Mouse (Mus musculus) forebrain, embryonic 10.5 days (tissue): ENCODE data around the gene Hmcn1. TPM values are rescaled to one million over a fixed set of nuclear protein-coding genes. Genes with fewer than 3 reads are reported as not detected.

Source experiments
- DNase-seq: peaks from one replicate; pipeline ENCODE4 v3.0.0-alpha.2; 2017; ENCODE audit warnings: low spot score; ENCODE audit errors: extremely low spot score
- H3K27ac ChIP-seq: fragments of 300-500 bp; sonication (generic); 2 replicates; pipeline ENCODE4 v1.5.1; 2016; ENCODE audit warnings: mild to moderate bottlenecking
- H3K27me3 ChIP-seq: fragments of 300-500 bp; sonication (generic); 2 replicates; pipeline ENCODE4 v1.6.1; 2016; ENCODE audit warnings: mild to moderate bottlenecking; ENCODE audit not compliant: poor library complexity, severe bottlenecking
- H3K36me3 ChIP-seq: fragments of 300-500 bp; sonication (generic); replicated peaks from 2 replicates; pipeline ENCODE4 v1.6.1; 2016; ENCODE audit warnings: mild to moderate bottlenecking, moderate library complexity
- H3K4me1 ChIP-seq: fragments of 300-500 bp; sonication (generic); 2 replicates; pipeline ENCODE4 v1.6.1; 2016
- H3K4me3 ChIP-seq: fragments of 300-500 bp; sonication (generic); 2 replicates; pipeline ENCODE4 v1.5.1; 2016; ENCODE audit warnings: mild to moderate bottlenecking, moderate library complexity
- H3K9me3 ChIP-seq: fragments of 300-500 bp; sonication (generic); 2 replicates; pipeline ENCODE4 v1.6.1; 2016; ENCODE audit warnings: mild to moderate bottlenecking, moderate library complexity
- WGBS: fragments of 180-500 bp; shearing (Covaris S2); methylation state at CpG from one replicate; pipeline ENCODE4 v1.1.7; 2016; 5-methylcytosine and 5-hydroxymethylcytosine counted together
- polyA plus RNA-seq: library from polyadenylated mRNA; unstranded; fragments of >200 nt; fragmentation: Nextera tagmentation; extraction: Ambion mirVana; gene quantifications from 2 replicates; pipeline ENCODE4 v1.2.1, GENCODE M21; 2016

Hmcn1 gene
- polyA plus RNA-seq, 1 experiment from 2014 or later, result 9.1 TPM

DNA sequence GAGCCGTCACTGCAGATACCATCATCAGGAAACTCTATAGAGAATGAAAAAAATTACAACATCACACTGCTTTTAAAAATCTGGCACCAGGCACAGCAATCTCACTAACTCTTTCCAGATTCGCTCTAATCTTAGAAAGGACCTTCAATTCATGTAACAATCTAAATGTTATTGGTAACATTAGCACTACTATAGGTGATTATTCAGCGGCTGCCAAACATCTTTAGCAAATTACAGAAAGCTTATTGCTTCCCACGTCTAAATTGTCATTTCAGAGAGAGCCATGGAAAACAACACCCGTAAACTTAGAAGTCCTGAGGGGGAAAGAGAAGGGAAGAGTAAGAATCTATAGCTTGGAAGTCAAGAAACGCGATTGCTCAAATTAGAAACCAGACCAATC, 163.4 kb downstream of the Hmcn1 start:
- Histone ChIP-seq H3K27ac (no peak overlapping the region), H3K4me3 (no peak overlapping the region), H3K36me3 (no peaks in the 10 kb centered on the region), H3K4me1 (no peaks in the 10 kb centered on the region), H3K27me3 (no peaks in the 10 kb centered on the region), H3K9me3 (no peaks in the 10 kb centered on the region)
- DNase-seq, result no peak
- 71% methylated on average over 7 of the region's 7 CpGs for WGBS

- H3K9me3 ChIP-seq, result no peaks in the 10 kb centered on the region
- 83% methylated on average over 5 of the region's 5 CpGs for WGBS
- H3K4me1 ChIP-seq, result no peaks in the 10 kb centered on the region
- DNase-seq, result no peak
- no peaks in the 10 kb centered on the region for H3K36me3 ChIP-seq
- no peaks in the 10 kb centered on the region for H3K27me3 ChIP-seq
- no peak overlapping the region for H3K4me3 ChIP-seq
- no peak overlapping the region for H3K27ac ChIP-seq
Observed at GRCm38 (mm10) chr1:150827169-150827568, 166.1 kb downstream of the Hmcn1 start.

DNA sequence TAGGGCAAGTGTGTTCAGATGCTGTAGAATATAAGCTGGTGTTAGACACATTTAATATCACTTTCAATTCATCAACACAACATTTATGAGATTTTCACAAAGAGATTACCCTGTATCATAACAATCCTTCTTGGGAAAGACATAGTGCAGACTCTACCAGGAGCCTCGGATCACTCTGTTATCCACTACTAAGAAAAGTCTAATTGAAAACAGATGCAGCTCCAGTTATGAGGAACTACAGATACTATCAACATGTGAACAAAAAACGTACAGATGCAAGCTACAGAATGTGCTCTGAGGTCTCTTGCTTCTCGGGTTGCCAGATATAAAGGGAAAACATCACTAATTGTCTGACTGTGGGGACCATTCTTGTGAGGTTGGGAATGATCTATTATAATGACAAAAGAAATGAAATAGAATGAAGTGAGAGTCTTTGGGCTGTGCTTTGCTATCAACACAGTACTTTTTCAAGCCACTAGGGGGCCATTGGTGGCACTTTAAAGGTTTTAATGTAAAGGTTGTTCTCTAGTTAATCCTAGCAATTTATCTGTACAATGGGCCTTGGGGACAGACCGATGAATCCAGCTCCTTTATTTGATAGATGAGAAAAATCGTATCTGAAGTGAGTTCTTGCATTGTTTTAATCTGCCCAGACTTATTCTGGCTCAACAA, 168.8 kb downstream of the Hmcn1 start:
- WGBS, result 67% methylated on average over 5 of the region's 5 CpGs
- Histone ChIP-seq H3K4me1 (no peaks in the 10 kb centered on the region), H3K4me3 (no peak overlapping the region), H3K27ac (no peak overlapping the region), H3K9me3 (no peaks in the 10 kb centered on the region), H3K27me3 (no peaks in the 10 kb centered on the region), H3K36me3 (no peaks in the 10 kb centered on the region)
- no peak for DNase-seq

DNA sequence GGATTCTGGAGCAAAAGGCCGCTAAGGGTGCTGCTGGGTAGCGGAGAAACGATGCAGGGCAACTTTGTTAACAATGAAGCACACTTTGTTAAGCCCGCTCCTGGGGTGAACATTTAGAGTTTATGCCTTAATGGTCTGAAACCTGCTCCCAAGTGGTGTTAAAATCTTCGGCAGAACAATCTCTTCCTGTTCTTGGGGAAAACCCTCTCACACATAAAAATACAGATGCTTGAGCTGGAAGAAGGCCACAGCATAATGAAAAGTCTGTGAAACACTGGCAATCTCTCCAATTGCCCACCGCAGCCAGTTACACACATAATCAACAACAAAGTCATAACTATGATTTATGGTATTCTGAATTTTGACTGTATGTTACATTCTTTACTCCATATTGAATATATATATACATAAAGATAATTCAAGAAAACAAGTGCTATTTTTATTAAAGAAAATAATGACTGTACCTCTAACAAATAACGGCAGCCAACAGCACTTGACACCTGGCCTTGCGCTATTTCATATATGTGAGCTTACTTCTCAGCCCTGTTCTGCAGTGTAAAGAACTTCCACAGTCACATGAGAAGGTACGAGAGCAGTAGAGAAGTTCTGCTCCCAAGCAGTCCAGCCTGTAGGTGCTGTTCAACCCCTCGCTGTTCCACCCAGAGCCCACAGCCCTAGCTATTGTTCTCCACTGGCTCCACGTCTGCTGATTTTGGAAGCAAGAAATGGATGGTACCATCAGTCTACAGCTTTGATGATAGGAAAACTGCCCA, 177.0 kb downstream of the Hmcn1 start:
- no peaks in the 10 kb centered on the region for H3K36me3 ChIP-seq
- no peak overlapping the region for H3K27ac ChIP-seq
- H3K27me3 ChIP-seq, result no peaks in the 10 kb centered on the region
- H3K4me3 ChIP-seq, result no peak overlapping the region
- no peaks in the 10 kb centered on the region for H3K9me3 ChIP-seq
- DNase-seq, result no peak
- WGBS, result 91% methylated on average over 11 of the region's 11 CpGs
- no peaks in the 10 kb centered on the region for H3K4me1 ChIP-seq

DNA sequence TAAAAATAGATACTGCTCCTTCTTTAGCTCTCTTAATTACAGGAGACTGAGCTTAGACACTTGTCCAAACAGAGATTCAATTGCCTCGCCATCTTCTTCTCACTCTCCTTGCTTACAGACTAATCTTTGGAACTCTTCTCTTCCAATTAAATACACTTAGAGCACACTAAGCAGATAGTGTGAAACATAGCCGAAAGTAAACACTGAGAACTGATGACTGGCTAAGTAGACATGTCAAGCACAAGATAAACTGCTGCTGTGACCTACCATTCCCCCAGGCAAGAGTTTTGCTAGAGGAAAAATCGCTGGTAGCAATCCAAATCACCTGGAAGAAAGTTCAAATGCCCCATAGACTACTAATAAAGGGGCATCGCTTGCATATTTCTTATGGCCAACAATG, 178.3 kb downstream of the Hmcn1 start:
- H3K4me1 ChIP-seq, result no peaks in the 10 kb centered on the region
- no peaks in the 10 kb centered on the region for H3K27me3 ChIP-seq
- DNase-seq, result no peak
- no peak overlapping the region for H3K4me3 ChIP-seq
- H3K36me3 ChIP-seq, result no peaks in the 10 kb centered on the region
- no peaks in the 10 kb centered on the region for H3K9me3 ChIP-seq
- H3K27ac ChIP-seq, result no peak overlapping the region
- 90% methylated on average over 4 of the region's 4 CpGs for WGBS

- no peak overlapping the region for H3K4me3 ChIP-seq
- no peaks in the 10 kb centered on the region for H3K9me3 ChIP-seq
- H3K27me3 ChIP-seq, result no peaks in the 10 kb centered on the region
- H3K4me1 ChIP-seq, result no peaks in the 10 kb centered on the region
- no peaks in the 10 kb centered on the region for H3K36me3 ChIP-seq
- DNase-seq, result no peak
- H3K27ac ChIP-seq, result no peak overlapping the region
Observed at GRCm38 (mm10) chr1:150813381-150813780, 179.9 kb downstream of the Hmcn1 start.

DNA sequence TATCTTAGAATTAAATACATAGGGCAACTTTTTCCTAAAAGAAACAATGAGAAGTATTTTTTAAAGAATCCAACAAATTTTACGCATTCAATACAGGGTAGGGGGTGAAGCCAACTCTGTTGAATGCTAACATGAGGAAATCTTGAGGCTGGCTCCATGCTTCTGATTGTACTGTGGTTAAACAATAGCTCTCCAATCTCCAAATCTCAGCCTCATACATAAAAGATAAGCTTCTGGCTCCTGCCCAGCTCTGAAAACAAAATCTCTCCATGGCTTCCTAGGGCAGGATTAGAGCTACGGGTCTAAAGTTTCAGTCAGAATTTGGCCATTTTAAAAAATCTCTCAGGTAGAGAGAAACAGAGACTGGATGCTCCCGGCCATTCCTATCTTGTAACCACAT, 186.4 kb downstream of the Hmcn1 start:
- no peaks in the 10 kb centered on the region for H3K4me1 ChIP-seq
- H3K4me3 ChIP-seq, result no peak overlapping the region
- H3K9me3 ChIP-seq, result no peaks in the 10 kb centered on the region
- no peaks in the 10 kb centered on the region for H3K36me3 ChIP-seq
- no peaks in the 10 kb centered on the region for H3K27me3 ChIP-seq
- no peak overlapping the region for H3K27ac ChIP-seq
- no peak for DNase-seq
- WGBS, result 79% methylated on average over 3 of the region's 3 CpGs

DNA sequence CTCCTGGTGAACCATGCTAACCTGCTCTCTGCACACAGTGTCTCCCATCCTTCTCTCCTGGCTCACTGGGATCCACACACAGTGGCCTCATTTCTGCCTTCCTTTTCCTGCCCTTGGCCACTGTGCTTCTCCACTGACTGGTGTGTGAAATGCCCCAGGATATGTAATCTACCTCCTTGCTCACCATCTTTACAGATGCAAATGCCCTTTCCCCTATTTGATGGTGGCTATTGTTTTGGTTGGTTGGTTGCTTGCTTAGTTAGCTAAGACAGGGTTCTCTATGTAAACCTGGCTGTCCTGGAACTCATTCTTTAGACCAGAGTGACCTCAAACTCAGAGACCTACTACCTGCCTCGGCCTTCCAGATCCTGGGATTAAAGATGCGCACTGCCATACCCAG, 187.8 kb downstream of the Hmcn1 start:
- Histone ChIP-seq H3K9me3 (no peaks in the 10 kb centered on the region), H3K4me3 (no peak overlapping the region), H3K27ac (no peak overlapping the region), H3K36me3 (no peaks in the 10 kb centered on the region), H3K4me1 (no peaks in the 10 kb centered on the region), H3K27me3 (no peaks in the 10 kb centered on the region)
- DNase-seq, result no peak
- 92% methylated on average over 2 of the region's 2 CpGs for WGBS

GRCm38 (mm10) chr1:150804235-150805099, 188.8 kb downstream of the Hmcn1 start:
- H3K9me3 ChIP-seq, result no peaks in the 10 kb centered on the region
- no peak overlapping the region for H3K27ac ChIP-seq
- no peak overlapping the region for H3K4me3 ChIP-seq
- no peaks in the 10 kb centered on the region for H3K36me3 ChIP-seq
- WGBS, result 92% methylated on average over 9 of the region's 9 CpGs
- no peak for DNase-seq
- H3K27me3 ChIP-seq, result no peaks in the 10 kb centered on the region
- no peaks in the 10 kb centered on the region for H3K4me1 ChIP-seq

DNA sequence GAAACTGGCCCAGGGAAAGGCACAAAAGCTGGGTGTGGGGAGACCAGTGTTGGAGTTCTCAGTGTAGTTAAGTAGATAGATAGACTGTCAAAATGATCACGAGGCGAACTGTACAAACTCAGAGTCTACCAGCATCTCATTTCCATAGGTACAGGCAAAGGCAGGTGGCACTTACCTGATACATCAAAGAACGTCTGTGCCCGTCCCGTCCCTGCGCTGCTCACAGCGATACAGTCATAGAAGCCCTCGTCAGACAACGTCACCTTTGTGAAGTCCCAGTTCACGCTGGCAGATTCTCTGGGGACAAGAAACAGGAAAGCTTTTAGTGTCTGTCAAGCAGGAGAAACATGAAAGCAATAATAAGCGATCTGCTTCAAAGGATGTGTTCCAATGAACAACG, 190.6 kb downstream of the Hmcn1 start:
- peaks cover 6% of the 10 kb centered on the region; the same call in 1 of the 2 replicates for H3K36me3 ChIP-seq
- H3K9me3 ChIP-seq, result no peaks in the 10 kb centered on the region
- no peak overlapping the region for H3K27ac ChIP-seq
- H3K4me1 ChIP-seq, result no peaks in the 10 kb centered on the region
- DNase-seq, result no peak
- no peak overlapping the region for H3K4me3 ChIP-seq
- H3K27me3 ChIP-seq, result no peaks in the 10 kb centered on the region
- 92% methylated on average over 12 of the region's 12 CpGs for WGBS

- no peaks in the 10 kb centered on the region for H3K27me3 ChIP-seq
- H3K9me3 ChIP-seq, result peaks cover 4% of the 10 kb centered on the region; the same call in 1 of the 2 replicates
- H3K4me1 ChIP-seq, result no peaks in the 10 kb centered on the region
- H3K4me3 ChIP-seq, result no peak overlapping the region
- no peak for DNase-seq
- peaks cover 9% of the 10 kb centered on the region; the same call in 1 of the 2 replicates for H3K36me3 ChIP-seq
- WGBS, result 91% methylated on average over 8 of the region's 8 CpGs
- no peak overlapping the region for H3K27ac ChIP-seq
Observed at GRCm38 (mm10) chr1:150800611-150801263, 192.5 kb downstream of the Hmcn1 start.

GRCm38 (mm10) chr1:150798651-150799050, 194.6 kb downstream of the Hmcn1 start:
- Histone ChIP-seq H3K9me3 (peaks cover 4% of the 10 kb centered on the region; the same call in 1 of the 2 replicates), H3K27ac (no peak overlapping the region), H3K27me3 (no peaks in the 10 kb centered on the region), H3K4me3 (no peak overlapping the region), H3K4me1 (no peaks in the 10 kb centered on the region), H3K36me3 (peaks cover 9% of the 10 kb centered on the region; the same call in 1 of the 2 replicates)
- DNase-seq, result no peak
- 89% methylated on average over 5 of the region's 5 CpGs for WGBS
